Mouse (Mus musculus): ENCODE results near the gene Pea15a.
A peak's percentile ranks its signal among the peaks of the same experiment; 100 is the strongest.
"Not testable (repeated sequence)": the region's sequence is repeated elsewhere in the genome, so short reads cannot be mapped to it uniquely, and the experiment has no call there.

The Pea15a gene

DNA sequence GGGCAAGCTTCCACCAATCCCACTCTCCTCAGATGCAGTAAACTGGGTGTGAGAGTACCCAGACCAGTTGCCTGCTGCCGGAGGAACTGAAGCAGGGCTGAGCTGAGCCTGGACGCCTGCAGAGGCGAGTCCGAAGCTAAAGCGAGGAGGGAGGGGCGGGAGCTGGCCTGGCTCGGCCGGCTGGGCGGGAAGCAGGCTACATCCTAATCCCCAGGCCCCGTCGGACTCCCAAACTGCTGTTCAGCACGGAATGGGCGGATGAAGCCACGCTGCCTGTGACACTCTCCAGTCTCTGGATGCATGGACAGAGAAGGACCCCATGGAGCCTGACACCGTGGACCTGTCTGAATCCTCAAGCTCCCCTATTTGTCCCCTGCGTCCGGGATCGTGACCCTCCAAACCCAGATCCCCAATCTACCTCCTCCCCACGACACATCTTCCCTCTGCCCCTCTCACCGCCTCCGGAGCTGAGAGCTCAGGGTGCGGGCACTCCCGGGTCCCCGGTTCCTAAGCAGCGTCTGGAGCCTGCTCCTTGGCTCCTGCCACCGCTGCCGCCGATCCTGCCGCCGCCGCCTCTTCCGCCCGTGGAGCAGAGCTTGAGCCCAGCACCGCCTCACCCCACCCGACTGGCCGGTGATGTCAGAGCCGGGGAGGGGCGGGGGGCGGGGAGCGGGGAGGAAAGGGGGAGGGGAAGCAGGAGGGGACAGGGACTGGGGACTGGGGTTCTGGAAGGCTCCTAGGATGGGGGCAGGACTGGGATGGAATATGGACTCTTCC, at the start of gene Pea15a:
Pea15a (minus strand) TSS at position 664 of the 777 bp plus-strand sequence.
- DNase-seq (ENCODE audit: low read depth) = no peak

DNA sequence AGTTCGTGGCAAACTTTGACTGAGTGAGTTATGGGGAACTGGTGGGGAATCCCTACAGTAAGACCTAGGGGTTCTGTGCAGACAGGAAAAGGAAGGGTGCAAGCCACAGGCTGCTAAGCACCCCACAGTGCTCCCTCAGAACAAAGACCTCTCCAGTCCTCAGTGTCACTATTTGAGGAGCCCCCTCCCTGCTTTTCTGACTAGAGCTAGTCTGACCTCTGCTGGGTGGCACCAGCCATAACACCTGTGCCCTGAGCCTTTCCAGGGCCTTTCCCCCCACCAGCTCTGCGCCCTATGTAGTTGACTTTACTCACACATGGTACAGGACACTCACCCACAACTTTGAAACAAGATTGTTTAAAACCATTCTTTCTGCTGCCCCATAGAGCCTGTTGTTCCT, 41.1 kb upstream of the Pea15a start:
- peak; percentile 10 for DNase-seq (ENCODE audit: low read depth)

DNA sequence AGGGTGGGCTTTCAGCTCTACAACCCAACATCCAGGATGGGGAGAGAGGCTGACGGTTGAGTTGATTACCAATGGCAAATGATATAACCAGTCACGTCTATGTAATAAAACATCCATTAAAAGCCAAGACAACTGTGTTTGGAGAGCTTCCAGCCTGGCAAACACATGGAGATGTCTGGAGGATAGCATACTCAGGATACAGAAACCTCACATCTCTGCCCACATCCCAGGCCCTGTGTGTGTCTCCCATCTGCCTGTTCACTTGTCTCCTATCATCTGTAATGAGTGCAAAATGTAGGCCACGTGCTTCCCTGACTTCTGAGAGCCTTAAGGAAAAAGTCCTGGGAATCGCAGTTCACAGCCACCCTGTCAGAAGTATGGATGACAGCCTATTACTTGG, 40.6 kb upstream of the Pea15a start:
- DNase-seq (ENCODE audit: low read depth) = no peak

DNA sequence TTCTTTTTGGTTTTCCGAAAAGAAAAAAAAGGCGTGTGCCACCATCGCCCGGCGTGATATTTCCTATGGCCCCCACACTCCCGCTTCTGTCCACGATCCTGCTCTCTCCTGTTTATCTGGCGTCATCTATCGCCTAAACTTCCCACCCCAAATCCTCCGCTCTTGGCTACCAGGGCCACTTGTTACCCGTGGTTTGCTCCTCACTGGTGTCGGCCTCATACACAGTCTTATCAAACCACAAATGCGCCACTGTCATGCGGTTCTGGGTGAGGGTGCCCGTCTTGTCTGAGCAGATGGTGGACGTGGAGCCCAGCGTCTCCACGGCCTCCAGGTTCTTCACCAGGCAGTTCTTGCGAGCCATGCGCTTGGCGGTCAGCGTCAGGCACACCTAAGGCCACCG, 38.0 kb upstream of the Pea15a start:
- not testable (repeated sequence) for DNase-seq (ENCODE audit: low read depth)

DNA sequence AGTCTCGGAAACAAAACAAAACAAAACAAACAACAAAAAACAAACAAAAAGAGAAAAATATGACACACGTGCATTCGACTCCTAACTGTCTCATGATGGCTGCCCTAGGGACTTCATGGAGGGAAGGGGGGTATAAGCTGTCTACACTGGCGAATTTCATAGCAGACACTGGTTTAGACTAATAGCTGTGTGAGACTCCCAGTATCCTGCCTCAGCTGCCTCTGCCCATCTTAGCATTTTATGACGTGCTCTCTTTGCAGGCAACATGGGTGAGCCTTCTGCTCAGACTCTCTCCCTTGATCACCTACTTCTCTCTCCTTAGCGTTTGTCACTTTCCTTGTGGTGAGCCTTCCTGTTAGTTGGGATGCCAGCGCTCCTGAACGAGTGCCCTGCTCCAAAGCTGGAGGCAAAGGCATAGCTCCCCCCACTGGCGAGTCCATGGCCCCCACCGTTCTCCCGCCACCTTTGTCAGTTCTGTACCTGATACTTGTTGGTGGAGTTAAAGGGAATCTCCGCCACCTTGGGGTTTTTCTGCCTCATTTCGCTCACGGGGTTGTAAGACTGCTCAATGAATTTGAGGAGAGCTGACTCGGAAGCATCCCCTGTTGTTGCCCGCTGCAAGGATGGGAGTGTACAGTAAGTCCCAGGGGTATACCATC, 37.1 kb upstream of the Pea15a start:
- no peak for DNase-seq (ENCODE audit: low read depth)

DNA sequence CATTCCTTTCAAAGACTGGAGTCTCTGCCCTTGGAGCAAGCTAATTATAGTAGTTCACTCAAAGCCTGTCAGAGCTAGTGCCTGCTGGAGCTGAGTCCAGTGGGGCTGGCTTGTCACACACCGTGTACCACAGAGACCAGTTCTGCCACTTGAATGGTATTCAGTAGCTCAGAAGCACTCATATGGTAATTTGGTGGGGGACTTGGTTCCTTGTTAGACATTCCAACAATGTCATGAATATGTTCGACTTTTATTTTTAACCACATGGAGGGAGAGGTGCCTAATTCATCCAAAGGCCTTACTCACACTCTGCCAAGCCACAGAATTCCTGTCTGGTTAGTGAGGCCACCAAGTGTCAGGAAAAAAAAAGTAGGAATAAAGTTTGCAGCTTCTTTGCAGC, 35.8 kb upstream of the Pea15a start:
- DNase-seq (ENCODE audit: low read depth) = no peak

DNA sequence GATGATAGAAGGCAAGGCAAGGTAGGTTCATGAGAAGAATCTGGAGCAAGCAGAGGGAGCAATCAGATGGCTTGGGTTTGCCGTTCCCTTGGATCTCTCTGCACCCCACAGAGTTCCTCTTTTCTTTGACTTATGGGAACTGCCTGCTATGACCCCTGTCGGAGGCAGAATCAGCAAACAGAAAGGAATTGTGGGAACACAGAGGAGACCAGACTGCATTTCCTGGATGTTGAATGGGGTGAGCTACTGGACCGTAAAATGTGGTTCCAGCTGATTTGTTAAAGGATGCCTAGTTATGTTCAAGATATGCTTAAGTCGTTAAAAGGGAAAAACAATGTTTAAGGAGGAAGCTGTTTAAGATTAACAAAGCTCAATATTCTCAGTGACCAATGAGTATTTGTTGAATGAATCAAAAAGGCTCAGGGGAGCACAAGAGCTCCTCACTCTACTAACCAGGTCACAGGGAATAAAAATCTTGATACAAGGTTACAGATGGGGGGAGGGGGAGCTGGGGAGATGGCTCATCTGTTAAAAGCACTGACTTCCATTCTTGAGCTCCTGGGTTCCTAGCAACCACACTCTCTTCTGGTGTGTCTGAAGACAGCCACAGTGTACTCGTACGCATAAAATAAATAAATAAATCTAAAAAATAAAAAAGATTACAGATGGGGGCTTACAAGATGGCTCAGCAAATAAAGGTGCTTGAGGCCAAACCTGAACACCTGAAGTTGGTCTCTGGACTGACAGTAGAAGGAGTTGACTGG, 34.5 kb upstream of the Pea15a start:
- no peak for DNase-seq (ENCODE audit: low read depth)

DNA sequence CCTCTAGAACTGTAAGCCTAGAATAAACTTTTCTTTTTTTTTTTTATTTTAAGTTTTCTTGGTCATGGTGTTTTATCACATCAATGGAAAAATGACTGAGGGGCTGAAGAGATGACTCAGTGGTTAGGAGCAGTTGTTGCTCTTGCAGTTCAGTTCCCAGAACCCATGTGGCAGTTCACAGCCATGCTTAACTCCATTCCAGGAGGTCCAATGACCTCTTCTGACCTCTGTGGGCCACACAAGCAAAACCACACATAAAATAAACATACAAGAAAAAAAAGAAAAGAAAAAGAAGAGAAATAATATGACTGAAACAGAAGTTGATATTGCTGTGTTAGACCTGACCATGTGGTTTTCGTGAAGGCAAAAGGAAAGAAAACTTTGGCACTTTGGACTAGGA, 22.6 kb upstream of the Pea15a start:
- no peak for DNase-seq (ENCODE audit: low read depth)

DNA sequence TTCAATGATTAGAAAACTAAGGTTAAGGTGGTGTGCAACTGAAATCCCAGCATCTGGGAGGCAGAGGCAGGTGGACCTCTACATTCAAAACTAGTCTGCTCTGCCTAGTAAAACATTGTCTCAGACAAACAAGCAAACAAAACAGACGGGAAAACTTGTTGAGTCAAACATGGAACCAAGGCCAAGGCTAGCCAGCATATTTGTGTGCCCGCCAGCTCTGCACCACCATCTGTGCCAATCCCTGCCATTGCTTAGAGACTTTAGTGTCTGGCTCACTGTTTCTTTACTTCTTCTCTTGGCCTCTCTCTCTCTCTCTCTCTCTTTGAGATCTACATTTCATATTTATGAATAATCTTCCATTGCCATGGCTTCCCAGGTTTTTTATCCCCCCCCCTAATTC, 21.6 kb upstream of the Pea15a start:
- no peak for DNase-seq (ENCODE audit: low read depth)

DNA sequence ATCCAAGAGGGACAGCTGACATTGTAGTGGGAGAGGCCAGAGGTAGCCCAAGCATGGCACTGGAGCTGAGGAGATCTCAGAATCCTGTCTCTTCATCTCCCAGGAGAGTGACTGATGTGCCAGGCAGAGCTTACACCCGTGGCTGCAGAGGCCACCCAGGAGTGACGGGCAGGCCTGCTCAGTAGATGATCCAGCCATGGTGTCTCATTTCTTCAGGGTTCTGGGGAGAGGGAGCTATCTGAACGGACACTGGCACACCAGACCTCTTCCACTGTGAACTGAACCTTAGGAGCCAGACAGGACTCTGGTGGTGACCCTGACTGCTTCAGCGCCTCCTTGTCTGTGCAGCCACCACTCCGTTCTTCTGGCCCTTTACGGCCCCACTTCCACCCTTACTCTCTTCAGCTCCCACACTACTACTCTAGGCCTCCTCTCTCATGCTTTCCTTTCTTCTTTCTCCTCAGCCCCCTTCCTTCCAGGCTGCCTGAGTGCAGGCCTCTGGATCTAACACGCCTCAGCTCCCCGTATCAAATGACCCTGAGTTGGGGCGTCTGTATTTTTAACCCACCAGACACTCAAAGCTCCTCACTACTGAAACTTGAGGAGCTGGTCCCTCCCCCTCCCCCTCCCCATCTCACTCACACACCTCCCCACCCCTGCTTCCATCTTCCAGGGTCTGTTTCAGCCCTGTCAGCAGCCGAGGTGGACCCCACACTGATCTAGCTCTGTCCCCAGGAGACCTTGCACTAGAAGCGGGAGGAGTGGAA, 14.9 kb upstream of the Pea15a start:
- DNase-seq (ENCODE audit: low read depth) = no peak

DNA sequence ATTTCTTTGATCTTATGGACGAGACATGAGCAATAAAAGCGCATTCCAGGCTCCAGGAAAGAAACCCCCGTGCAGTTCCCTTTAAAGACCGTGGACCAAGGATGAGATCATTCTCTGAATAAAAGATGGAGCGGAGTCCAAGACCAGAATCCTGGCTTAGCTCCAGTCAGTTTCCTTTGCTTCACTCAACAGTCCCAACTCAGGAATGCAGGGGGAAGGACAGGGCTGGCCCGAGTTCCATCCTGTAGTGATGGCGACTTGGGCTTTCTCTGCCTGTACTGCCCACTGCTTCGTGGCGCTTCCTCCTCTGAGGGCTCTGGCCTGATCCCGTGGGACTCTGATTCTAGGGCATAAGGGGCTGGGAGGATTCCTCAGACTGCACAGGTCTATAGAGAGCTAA, 13.8 kb upstream of the Pea15a start:
- no peak for DNase-seq (ENCODE audit: low read depth)

DNA sequence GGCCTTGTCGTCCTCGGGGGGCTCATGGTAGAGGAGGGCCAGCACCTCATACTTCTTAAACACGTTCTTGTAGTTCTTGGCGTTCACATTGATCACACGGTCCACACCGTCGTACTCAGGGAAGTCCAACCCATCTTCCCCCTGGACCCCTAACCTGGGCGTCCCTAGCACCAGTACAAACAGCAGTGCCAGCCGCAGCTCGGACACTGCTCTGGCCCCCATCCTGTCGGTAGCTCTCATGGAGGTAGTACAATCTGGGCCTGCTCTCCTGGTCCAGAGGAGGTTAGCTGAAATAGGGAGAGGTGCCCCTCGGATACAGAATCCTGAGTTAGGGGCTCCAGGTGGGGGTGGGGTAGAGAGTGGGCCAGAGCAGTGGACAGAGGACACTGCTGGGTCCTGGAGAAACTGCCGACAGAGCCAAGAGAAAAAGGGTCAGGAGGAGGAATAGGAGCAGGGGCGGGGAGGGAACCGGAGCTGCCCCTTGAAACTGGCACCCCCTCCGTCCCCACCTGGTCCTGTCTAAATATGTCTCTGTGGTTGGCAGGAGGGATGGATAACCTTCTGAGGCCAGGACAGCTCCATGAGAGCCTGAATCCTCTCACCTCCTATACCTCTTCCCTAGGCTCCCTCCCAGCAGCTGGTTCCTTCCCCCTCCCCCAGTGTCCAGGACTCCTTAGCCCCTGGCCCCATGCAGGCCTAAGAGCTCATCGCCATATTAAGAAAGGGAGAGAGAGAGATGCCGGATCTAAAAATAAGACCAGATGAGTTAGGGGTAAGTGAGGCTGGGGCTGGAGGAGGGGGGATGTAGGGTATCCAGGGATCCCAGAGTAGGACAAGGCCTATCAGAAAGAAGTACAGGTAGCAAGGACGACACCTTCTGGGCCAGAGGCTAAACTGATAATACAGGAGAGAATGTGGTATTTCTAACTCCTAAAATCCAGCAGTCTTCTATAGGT, 13.1 kb upstream of the Pea15a start, which contains the start of gene Casq1:
Casq1 (minus strand) TSS at position 418 of the 956 bp plus-strand sequence.
- DNase-seq (ENCODE audit: low read depth) = no peak

DNA sequence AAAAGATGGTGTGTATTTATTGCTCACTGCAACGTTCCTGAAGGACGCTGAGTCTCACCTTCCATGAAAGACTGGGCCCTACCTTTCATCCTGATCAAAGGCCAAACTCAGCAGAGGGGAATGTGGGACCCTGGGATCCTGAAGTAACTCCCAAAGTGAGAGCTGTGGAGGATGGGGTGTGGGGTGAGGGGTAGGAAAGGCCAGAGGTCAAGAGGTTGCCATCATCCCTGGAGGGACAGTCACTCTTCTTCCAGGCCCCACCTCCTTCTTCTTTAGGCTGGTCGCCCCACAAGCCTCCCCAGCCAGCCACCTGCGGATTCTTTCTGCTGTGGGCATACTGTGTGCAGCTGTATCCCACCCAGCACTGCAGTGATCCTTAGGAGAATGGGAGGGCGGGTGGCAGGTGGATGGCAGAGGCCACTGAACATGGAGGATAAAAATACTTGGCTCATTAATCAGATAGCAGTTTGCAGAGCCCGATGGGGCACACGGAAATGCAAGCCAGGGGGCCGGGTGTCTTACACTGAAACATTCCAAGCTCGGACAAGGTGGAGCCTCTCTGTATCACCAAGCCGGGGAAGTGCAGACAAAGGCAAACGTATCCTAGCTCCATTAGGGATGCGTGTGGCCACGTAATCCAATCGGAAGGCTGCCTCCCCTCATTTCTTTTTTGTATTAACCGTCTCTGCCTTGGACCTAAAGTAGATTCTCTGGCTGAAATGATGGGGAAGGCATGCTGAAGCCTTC, 11.7 kb upstream of the Pea15a start:
- no peak for DNase-seq (ENCODE audit: low read depth)

DNA sequence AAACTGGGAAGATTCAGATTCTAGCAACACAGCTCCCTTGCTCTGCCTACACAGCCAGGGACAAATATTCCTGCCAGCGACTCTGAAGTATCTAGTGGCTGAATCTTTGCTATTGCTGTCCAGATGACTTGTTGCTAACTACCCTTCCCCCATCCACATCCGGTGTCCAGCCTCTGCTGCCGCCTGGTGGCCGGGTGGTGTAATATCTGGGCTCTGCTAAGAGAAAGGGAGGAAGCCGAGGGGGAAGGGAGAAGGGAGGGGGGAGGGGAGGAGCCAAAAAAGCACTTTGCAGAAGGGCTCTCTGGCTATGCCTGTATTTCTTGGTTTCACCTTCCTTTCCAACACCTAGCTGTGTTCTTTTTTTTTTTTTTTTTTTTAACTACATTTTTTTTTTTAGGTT, 10.5 kb upstream of the Pea15a start:
- peak; percentile 77 for DNase-seq (ENCODE audit: low read depth)

DNA sequence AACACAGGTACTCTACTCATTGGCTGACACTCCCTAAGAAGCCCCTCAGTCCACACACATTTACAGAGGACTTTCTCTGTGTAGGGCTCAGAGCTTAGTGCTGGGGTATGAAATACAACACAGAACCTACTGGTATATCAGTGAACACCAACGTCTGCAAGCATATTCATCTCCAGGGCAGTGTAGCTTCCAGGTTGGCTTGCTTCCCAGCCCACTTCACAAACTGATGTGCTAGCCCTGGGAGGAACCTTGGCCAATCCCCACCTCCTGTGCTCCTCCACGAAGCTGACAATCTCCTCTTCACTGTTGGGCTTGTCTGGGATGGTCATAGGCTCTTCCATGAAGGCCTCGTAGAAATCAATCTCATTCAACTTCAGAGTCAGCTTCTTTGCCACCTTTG, 8.1 kb upstream of the Pea15a start:
- no peak for DNase-seq (ENCODE audit: low read depth)

DNA sequence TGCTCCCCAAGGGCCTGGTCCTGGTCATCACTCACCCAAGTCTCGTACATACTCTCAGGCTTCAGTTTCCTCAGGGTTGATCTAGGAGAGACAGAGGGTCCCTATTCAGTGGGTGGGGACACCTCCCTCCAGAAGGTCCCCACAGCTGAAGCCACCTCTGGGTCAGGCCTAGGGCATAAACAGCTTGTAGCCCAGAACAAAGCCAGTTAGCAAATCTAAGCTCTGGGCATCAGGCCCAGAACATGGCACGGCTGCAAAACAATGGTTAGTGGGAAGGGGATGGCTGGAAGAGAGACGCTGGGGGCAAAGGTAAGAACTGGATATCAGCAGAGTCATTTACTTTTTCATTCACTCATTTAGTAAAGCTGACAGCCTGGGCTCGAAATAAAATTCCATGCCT, 7.2 kb upstream of the Pea15a start:
- DNase-seq (ENCODE audit: low read depth) = no peak

DNA sequence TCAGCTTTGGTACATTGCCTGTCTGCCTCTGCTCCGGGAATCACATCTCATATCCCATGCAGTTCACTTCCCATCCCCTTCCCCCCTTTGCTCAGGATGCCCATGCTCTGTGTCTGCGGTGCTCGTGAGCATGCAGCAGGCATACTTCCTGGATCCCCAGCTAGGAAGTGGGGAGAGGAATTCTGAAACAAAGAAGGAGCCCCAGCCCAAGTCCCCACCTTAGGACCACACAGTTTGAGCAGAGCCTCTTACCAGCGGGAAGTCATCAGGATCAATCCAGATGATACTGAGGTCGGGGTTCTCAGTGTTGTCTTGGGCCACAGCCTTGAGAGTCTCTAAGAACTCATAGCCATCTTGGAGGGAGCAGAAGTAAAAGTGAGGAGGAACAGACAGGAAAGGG, 6.2 kb upstream of the Pea15a start:
- DNase-seq (ENCODE audit: low read depth) = no peak

DNA sequence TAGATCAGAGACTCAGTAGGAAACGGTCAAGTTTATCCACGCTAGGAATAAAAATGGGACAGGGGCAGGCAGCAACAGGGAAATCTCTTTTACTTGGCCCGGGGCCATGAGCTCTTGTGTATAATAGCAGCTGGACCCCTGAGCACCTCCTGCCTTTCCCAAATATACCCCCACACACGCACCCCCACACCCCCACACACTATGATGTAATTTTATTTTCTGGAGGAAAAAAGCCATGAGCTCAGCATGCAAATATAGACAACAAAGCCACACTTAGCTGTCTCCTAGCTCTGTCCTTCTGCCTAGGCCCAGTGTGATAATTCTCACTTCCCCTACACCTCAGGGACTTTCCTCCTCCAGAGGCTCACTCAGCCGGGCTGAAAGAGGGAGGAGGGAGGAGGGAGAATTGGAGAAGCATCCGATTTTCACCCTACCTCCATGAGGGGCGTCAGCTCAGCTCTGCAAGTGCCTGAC, 544 bp upstream of the Pea15a start:
- DNase-seq (ENCODE audit: low read depth) = no peak

DNA sequence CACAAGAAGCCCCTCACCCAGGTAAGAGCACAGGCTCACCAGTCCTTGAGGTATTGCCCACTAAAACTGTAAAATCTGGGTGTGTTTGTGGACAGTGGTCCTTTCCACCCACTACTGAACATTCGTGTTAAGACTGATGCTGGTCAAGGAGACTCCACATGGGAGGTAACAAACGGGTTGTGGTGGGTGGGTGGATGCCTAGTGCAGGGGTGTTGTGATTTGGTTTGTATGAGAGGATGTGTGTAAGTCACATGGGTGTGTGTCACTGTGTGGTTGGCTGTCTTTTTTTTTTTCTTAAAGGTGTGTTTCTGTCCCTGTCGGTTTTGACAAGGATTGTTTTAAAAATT, 890 bp downstream of the Pea15a start:
- DNase-seq (ENCODE audit: low read depth) = no peak

All from c-Kit-positive CD71-negative TER-119-negative erythroid progenitor cells, embryonic 14.5 days (primary cell).